Mouse (Mus musculus) liver, embryonic 14.5 days (tissue): Measurements from ENCODE around the gene Ttbk1.

Source experiments
- CTCF ChIP-seq: IDR thresholded peaks from 2 replicates; pipeline ENCODE4 v1.5.1; 2016; ENCODE audit warnings: antibody characterized with exemption, low read depth, control low read depth
- EP300 ChIP-seq: IDR thresholded peaks from 2 replicates; pipeline ENCODE4 v1.6.1; 2016; ENCODE audit warnings: antibody characterized with exemption, low read depth

DNA sequence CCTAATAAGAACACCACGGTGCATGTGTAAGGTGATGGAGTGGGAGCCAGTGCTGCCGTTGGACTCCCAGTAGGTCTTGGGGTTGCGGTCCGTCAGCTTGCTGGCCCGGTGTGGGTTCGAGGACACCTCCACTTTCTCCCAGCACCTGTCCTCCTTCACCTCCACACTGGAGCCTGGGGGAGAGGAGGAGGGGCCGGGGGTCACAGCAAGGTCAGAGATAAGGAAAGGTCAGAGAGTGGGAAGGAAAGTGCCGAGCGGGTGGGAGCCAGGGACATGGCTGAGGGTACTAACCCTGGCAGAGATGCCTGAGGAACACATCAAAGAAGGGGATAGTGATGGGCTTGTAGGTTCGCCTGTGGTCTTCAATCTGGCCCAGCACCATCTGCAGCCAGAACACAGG lies 37.6 kb upstream of the Ttbk1 start:
- TF ChIP-seq CTCF (no peak), EP300 (no peak)
